Mouse (Mus musculus): ENCODE measurements around the gene Dusp14.

GRCm38 (mm10) chr11:83998993-83999392, 70.1 kb downstream of the Dusp14 start:
- TF ChIP-seq POLR2A (IDR thresholded peaks at IDR 0.05; ENCODE audit: low read depth, low read length) = no peak
- no peak for TF ChIP-seq CTCF (IDR thresholded peaks at IDR 0.05; ENCODE audit: extremely low read depth, insufficient read length, insufficient replicate concordance, low read depth, low read length)
